Mouse (Mus musculus): ENCODE results near the gene Pik3cg. TPM values are rescaled to one million over a fixed set of nuclear protein-coding genes. Genes with fewer than 3 reads are reported as not detected.

The Pik3cg gene
- polyA plus RNA-seq, 1 experiment: 37.6 TPM

- 6% methylated on average over 5 of the region's 5 CpGs for WGBS
- Histone ChIP-seq H3K27me3 (ENCODE audit: control insufficient read depth, insufficient read depth, low read length) (no peaks in the 10 kb centered on the region), H3K4me3 (ENCODE audit: control insufficient read depth, insufficient read depth, low read length) (no peak overlapping the region), H3K36me3 (ENCODE audit: control insufficient read depth, insufficient read depth, low read length) (no peaks in the 10 kb centered on the region), H3K4me1 (replicated peaks; ENCODE audit: control insufficient read depth, insufficient read depth, low read length) (peaks cover 9% of the 10 kb centered on the region), H3K27ac (ENCODE audit: control insufficient read depth, insufficient read depth, low read length) (peak overlapping the region; percentile 49; the same call in 1 of the 2 replicates)
- DNase-seq: no peak
- TF ChIP-seq CTCF (IDR thresholded peaks at IDR 0.05; ENCODE audit: borderline replicate concordance, control insufficient read depth, extremely low read depth, insufficient read depth, low read length, poor library complexity): no peak
- no peak for TF ChIP-seq POLR2A (IDR thresholded peaks at IDR 0.05; ENCODE audit: control insufficient read depth, extremely low read depth, insufficient read depth, low read length, poor library complexity)
These were observed 39.3 kb downstream of the Pik3cg start for GRCm38 (mm10) chr12:32169164-32169563.

- H3K27ac ChIP-seq (ENCODE audit: control insufficient read depth, insufficient read depth, low read length): peak overlapping the region; percentile 49; the same call in 1 of the 2 replicates
- peak; percentile 72 for DNase-seq
- no peaks in the 10 kb centered on the region for H3K27me3 ChIP-seq (ENCODE audit: control insufficient read depth, insufficient read depth, low read length)
- 3% methylated on average over 3 of the region's 3 CpGs for WGBS
- no peaks in the 10 kb centered on the region for H3K36me3 ChIP-seq (ENCODE audit: control insufficient read depth, insufficient read depth, low read length)
- TF ChIP-seq CTCF (IDR thresholded peaks at IDR 0.05; ENCODE audit: borderline replicate concordance, control insufficient read depth, extremely low read depth, insufficient read depth, low read length, poor library complexity): no peak
- TF ChIP-seq POLR2A (IDR thresholded peaks at IDR 0.05; ENCODE audit: control insufficient read depth, extremely low read depth, insufficient read depth, low read length, poor library complexity): no peak
- H3K4me1 ChIP-seq (replicated peaks; ENCODE audit: control insufficient read depth, insufficient read depth, low read length): peaks cover 9% of the 10 kb centered on the region
- no peak overlapping the region for H3K4me3 ChIP-seq (ENCODE audit: control insufficient read depth, insufficient read depth, low read length)
These were observed 39.7 kb downstream of the Pik3cg start for GRCm38 (mm10) chr12:32168751-32169150.

GRCm38 (mm10) chr12:32163706-32164105 is 44.8 kb downstream of the Pik3cg start:
- Histone ChIP-seq H3K27me3 (ENCODE audit: control insufficient read depth, insufficient read depth, low read length) (no peaks in the 10 kb centered on the region), H3K4me1 (replicated peaks; ENCODE audit: control insufficient read depth, insufficient read depth, low read length) (peaks cover 16% of the 10 kb centered on the region), H3K36me3 (ENCODE audit: control insufficient read depth, insufficient read depth, low read length) (no peaks in the 10 kb centered on the region), H3K27ac (ENCODE audit: control insufficient read depth, insufficient read depth, low read length) (no peak overlapping the region), H3K4me3 (ENCODE audit: control insufficient read depth, insufficient read depth, low read length) (no peak overlapping the region)
- TF ChIP-seq CTCF (IDR thresholded peaks at IDR 0.05; ENCODE audit: borderline replicate concordance, control insufficient read depth, extremely low read depth, insufficient read depth, low read length, poor library complexity) (no peak), POLR2A (IDR thresholded peaks at IDR 0.05; ENCODE audit: control insufficient read depth, extremely low read depth, insufficient read depth, low read length, poor library complexity) (no peak)
- DNase-seq: no peak
- WGBS: 35% methylated on average over 2 of the region's 2 CpGs

- H3K27me3 ChIP-seq (ENCODE audit: control insufficient read depth, insufficient read depth, low read length): no peaks in the 10 kb centered on the region
- H3K4me1 ChIP-seq (replicated peaks; ENCODE audit: control insufficient read depth, insufficient read depth, low read length): peaks cover 14% of the 10 kb centered on the region
- WGBS: 85% methylated on average over 5 of the region's 5 CpGs
- DNase-seq: no peak
- H3K36me3 ChIP-seq (ENCODE audit: control insufficient read depth, insufficient read depth, low read length): no peaks in the 10 kb centered on the region
- no peak overlapping the region for H3K4me3 ChIP-seq (ENCODE audit: control insufficient read depth, insufficient read depth, low read length)
- TF ChIP-seq CTCF (IDR thresholded peaks at IDR 0.05; ENCODE audit: borderline replicate concordance, control insufficient read depth, extremely low read depth, insufficient read depth, low read length, poor library complexity): no peak
- TF ChIP-seq POLR2A (IDR thresholded peaks at IDR 0.05; ENCODE audit: control insufficient read depth, extremely low read depth, insufficient read depth, low read length, poor library complexity): no peak
- no peak overlapping the region for H3K27ac ChIP-seq (ENCODE audit: control insufficient read depth, insufficient read depth, low read length)
These were observed 49.7 kb downstream of the Pik3cg start for GRCm38 (mm10) chr12:32158757-32159156.

- no peak for DNase-seq
- WGBS: 80% methylated on average over 7 of the region's 7 CpGs
- Histone ChIP-seq H3K27ac (ENCODE audit: control insufficient read depth, insufficient read depth, low read length) (no peak overlapping the region), H3K27me3 (ENCODE audit: control insufficient read depth, insufficient read depth, low read length) (no peaks in the 10 kb centered on the region), H3K4me3 (ENCODE audit: control insufficient read depth, insufficient read depth, low read length) (no peak overlapping the region), H3K36me3 (ENCODE audit: control insufficient read depth, insufficient read depth, low read length) (no peaks in the 10 kb centered on the region), H3K4me1 (replicated peaks; ENCODE audit: control insufficient read depth, insufficient read depth, low read length) (no peaks in the 10 kb centered on the region)
- TF ChIP-seq POLR2A (IDR thresholded peaks at IDR 0.05; ENCODE audit: control insufficient read depth, extremely low read depth, insufficient read depth, low read length, poor library complexity) (no peak), CTCF (IDR thresholded peaks at IDR 0.05; ENCODE audit: borderline replicate concordance, control insufficient read depth, extremely low read depth, insufficient read depth, low read length, poor library complexity) (no peak)
These were observed 61.9 kb downstream of the Pik3cg start for GRCm38 (mm10) chr12:32146606-32147005.

GRCm38 (mm10) chr12:32145651-32146050 is 62.8 kb downstream of the Pik3cg start:
- H3K4me1 ChIP-seq (replicated peaks; ENCODE audit: control insufficient read depth, insufficient read depth, low read length): no peaks in the 10 kb centered on the region
- H3K27me3 ChIP-seq (ENCODE audit: control insufficient read depth, insufficient read depth, low read length): no peaks in the 10 kb centered on the region
- no peak for TF ChIP-seq CTCF (IDR thresholded peaks at IDR 0.05; ENCODE audit: borderline replicate concordance, control insufficient read depth, extremely low read depth, insufficient read depth, low read length, poor library complexity)
- TF ChIP-seq POLR2A (IDR thresholded peaks at IDR 0.05; ENCODE audit: control insufficient read depth, extremely low read depth, insufficient read depth, low read length, poor library complexity): no peak
- DNase-seq: no peak
- H3K36me3 ChIP-seq (ENCODE audit: control insufficient read depth, insufficient read depth, low read length): no peaks in the 10 kb centered on the region
- no peak overlapping the region for H3K4me3 ChIP-seq (ENCODE audit: control insufficient read depth, insufficient read depth, low read length)
- WGBS: 91% methylated on average over 4 of the region's 4 CpGs
- H3K27ac ChIP-seq (ENCODE audit: control insufficient read depth, insufficient read depth, low read length): no peak overlapping the region

GRCm38 (mm10) chr12:32144513-32144912 is 63.9 kb downstream of the Pik3cg start:
- no peak overlapping the region for H3K4me3 ChIP-seq (ENCODE audit: control insufficient read depth, insufficient read depth, low read length)
- H3K4me1 ChIP-seq (replicated peaks; ENCODE audit: control insufficient read depth, insufficient read depth, low read length): no peaks in the 10 kb centered on the region
- WGBS: 3% methylated on average over 5 of the region's 5 CpGs
- TF ChIP-seq POLR2A (IDR thresholded peaks at IDR 0.05; ENCODE audit: control insufficient read depth, extremely low read depth, insufficient read depth, low read length, poor library complexity) (no peak), CTCF (IDR thresholded peaks at IDR 0.05; ENCODE audit: borderline replicate concordance, control insufficient read depth, extremely low read depth, insufficient read depth, low read length, poor library complexity) (peak; percentile 80; the same call in 1 of the 2 replicates)
- H3K27ac ChIP-seq (ENCODE audit: control insufficient read depth, insufficient read depth, low read length): no peak overlapping the region
- peak; percentile 85 for DNase-seq
- H3K36me3 ChIP-seq (ENCODE audit: control insufficient read depth, insufficient read depth, low read length): no peaks in the 10 kb centered on the region
- H3K27me3 ChIP-seq (ENCODE audit: control insufficient read depth, insufficient read depth, low read length): no peaks in the 10 kb centered on the region

Measured in thymus, adult 2 months (tissue).